Mouse (Mus musculus) lung, postnatal 36 days (tissue): ENCODE results near the gene Gzmg.
"Not testable (repeated sequence)": the region's sequence is repeated elsewhere in the genome, so short reads cannot be mapped to it uniquely, and the experiment has no call there.

Experiments used
- DNase-seq: peaks from one replicate; pipeline ENCODE4 v3.0.0; 2022; ENCODE audit warnings: mixed read lengths

Gzmg gene

DNA sequence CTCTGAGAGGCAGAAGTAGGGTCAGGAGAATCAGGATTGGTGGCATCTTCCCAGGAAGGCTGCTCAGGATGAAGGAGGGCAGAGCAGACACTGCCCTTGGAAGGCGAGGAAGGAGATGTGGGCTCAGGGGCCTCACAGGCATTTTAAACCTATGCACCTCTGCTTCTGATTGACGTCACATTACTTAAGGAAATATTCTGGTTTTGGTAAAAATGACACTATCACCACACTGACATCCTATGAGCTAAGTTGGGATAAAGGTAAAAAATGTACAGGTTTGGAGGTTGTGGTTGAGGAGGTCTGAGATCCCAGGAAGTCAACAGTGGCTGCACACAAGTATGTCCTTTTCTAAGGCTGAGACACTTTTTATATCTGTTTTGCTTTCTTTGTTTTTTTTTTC lies at the start of gene Gzmg:
Gene Gzmg (minus strand): TSS at position 101 of the 400 bp plus-strand sequence.
- DNase-seq, result not testable (repeated sequence)

GRCm38 (mm10) chr14:56205613-56206012 lies 46.2 kb upstream of the Gzmg start:
- DNase-seq, result no peak

DNA sequence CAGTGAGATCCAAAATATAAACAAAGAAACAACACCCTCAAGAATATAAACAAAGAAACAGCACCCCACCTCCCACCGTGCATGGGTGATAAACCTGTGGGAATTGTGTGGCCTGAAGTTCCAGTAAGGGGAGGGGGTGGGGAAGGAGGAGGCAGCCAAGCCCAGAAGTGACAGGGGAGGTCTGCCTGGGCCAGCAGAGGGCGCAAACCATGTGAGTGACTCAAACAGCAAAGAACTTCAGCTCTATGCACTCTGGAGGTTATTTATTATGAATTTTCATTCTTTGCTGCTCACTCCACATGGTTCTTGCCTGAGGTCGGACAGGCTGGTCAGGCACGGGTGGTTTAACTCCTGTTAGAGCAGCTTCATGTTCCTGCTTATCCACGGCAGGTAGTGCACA lies 45.6 kb upstream of the Gzmg start:
- DNase-seq, result peak; percentile 20

DNA sequence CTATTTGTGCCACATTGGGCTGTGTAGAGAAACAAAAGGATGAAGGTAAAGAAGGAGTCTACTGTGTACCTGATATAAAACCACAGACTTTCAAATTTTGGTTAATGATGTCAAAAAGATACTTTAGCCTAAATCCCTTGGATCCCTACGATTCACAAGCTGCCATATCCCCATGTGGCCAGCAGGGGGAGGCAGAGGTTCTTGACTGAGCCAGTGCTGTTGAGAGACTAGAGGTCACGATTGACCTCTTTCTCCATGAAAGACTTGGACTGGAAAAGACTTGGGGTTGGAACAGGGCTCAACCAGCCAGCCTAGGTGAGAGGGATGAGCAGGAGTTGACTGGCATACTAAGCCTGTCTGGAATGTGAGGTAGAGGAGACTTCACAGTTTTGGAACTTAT lies 44.6 kb upstream of the Gzmg start:
- DNase-seq, result peak; percentile 65

DNA sequence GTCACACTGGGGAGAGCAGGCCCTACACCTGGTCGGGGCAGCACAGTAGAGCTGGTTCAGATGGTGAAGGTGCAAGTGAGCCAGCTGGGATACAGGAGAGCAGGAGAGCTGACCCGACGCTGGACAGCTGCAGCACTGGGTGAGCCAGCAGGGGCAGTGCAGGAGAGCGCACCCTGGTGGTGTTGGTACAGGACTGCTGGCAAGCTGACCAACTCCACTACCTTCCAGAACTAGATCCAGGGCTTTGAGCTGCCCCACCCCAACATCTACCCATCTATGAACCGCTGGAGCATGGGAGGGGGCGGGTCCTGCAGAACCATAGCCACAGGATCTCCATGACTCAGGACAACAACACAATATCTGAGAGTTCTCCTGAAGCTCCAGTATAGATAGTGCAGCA lies 27.6 kb upstream of the Gzmg start:
- no peak for DNase-seq

- no peak for DNase-seq
Observed at GRCm38 (mm10) chr14:56186521-56186920, 27.1 kb upstream of the Gzmg start.

- DNase-seq, result peak; percentile 32
Observed at GRCm38 (mm10) chr14:56177651-56178050, 18.3 kb upstream of the Gzmg start.

GRCm38 (mm10) chr14:56174499-56174898 lies 15.1 kb upstream of the Gzmg start, which contains the start of gene Gzmn:
Gene Gzmn, minus strand, starts transcription at chr14:56174599.
- DNase-seq, result no peak

GRCm38 (mm10) chr14:56173396-56173795 lies 14.0 kb upstream of the Gzmg start:
- DNase-seq, result no peak

GRCm38 (mm10) chr14:56172744-56173143 lies 13.4 kb upstream of the Gzmg start:
- DNase-seq, result no peak

- no peak for DNase-seq
Observed at GRCm38 (mm10) chr14:56168009-56168408, 8.6 kb upstream of the Gzmg start.

GRCm38 (mm10) chr14:56162109-56162508 lies 2.7 kb upstream of the Gzmg start:
- DNase-seq, result no peak

- DNase-seq, result no peak
Observed at GRCm38 (mm10) chr14:56155340-56155739, 4.0 kb downstream of the Gzmg start.

DNA sequence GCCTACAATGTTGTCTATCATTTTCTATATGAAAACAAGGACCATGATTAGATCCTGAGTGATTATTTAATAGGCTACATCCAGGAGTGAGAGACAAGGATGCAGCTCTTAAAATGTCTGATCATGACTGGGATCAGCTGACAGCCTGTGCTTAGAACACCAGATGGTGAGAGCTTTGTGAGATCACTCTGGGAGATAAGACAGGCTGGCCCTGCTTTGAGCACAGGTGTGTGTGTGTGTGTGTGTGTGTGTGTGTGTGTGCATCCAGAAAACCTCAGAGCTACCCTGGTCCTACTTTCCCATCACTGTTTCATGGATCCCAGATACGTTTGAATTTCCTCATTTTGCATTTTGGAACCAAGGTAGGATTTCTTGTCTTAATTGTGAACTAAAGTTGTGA lies 25.7 kb downstream of the Gzmg start:
- DNase-seq, result not testable (repeated sequence)

DNA sequence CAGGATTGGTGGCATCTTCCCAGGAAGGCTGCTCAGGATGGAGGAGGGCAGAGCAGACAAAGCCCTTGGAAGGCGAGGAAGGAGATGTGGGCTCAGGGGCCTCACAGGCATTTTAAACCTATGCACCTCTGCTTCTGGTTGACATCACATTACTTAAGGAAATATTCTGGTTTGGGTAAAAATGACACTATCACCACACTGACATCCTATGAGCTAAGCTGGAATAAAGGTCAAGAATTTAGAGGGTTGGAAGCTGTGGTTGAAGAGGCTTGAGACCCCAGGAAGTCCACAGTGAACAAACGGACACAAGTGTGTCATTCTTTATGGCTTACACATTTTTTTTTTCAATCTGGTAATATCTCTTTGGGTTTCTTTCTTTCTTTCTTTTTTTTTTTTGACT lies 26.9 kb downstream of the Gzmg start, which contains the start of gene Gzmd:
Gene Gzmd (minus strand): TSS at position 101 of the 400 bp plus-strand sequence.
- not testable (repeated sequence) for DNase-seq

DNA sequence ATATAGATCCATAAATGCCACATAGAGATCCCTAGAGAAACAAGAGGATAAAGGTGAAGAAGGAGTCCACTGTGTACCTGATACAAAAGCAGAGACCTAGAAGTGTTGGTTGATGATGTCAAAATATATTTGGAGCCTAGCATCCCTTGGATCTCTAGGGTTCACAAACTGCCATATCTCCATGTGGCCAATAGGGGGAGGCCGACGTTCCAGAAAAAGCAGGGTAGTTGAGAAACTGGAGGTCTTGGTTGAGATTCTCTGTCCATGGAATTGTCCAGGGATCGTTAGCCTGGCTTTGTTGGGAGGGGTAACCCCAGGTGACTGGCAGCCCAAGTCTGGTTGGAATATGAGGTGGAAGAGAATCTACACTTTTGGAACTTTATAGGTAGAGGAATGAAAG lies 31.0 kb downstream of the Gzmg start:
- DNase-seq, result no peak

DNA sequence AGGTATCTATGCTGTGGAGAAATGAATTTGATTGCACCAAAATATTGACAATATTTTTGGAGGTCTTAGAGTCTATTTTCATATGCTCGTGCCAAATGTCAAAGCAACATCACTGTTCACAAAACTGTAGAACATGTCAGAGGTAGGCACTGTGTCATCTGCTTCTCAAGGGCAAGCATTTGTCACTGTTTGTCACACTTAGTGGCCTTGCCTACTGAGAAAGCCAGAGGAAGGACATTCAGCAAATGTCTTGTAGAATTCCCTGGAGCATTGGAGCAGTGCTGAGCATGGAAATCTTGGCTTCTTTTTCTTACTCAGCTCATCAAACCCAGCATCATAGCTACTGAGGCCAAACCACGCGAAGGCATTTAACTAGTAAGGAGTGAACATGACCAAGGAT lies 35.9 kb downstream of the Gzmg start:
- DNase-seq, result no peak

DNA sequence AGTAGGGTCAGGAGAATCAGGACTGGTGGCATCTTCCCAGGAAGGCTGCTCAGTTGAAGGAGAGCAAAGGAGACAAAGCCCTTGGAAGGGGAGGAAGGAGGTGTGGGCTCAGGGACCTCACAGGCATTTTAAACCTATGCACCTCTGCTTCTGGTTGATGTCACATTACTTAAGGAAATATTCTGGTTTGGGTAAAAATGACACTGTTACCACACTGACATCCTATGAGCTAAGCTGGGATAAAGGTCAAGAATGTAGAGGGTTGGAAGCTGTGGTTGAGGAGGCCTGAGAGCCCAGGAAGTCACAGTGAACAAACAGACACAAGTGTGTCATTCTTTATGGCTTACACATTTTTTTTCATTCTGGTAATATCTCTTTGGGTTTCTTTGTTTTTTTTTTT lies 38.9 kb downstream of the Gzmg start, which contains the start of gene Gzme:
Gene Gzme (minus strand): TSS at position 101 of the 400 bp plus-strand sequence.
- no peak for DNase-seq

DNA sequence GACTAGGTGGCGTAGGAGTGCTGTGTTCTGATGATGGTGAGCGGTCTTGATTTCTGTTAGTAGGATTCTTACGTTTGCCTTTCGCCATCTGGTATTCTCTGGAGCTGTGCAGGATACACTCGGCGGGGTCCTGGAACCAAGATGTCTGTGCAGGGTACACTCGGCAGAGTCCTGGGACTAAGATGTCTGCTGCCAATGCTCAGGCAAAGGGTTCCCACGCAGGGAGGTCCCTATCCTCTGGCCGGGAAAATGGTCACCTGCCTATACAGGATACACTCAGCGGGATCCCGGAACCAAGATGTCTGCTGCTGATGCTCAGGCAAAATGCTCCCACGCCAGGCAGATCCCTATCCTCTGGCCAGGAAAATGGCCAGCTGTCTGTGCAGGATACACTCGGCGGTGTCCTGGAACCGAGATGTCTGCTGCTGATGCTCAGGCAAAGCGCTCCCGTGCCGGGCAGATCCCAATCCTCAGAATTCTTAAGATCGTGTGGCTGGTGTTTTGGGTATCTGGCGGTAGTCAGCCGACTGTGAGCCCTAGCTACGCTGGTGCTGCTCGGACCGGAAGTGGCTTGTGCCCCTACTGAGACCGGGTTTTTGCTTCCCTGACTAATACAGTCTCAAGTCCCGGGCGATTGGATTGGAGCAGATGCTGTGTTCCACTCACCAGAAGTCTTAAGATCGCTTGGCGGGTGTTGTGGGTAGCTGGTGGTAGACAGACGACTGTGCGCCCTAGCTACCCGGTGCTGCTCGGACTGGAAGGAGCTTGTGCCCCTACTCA lies 43.7 kb downstream of the Gzmg start:
- DNase-seq, result not testable (repeated sequence)
